Mouse (Mus musculus): ENCODE measurements around the gene Mrpl20. TPM values are rescaled to one million over a fixed set of nuclear protein-coding genes. Genes with fewer than 3 reads are reported as not detected.
A peak's percentile ranks its signal among the peaks of the same experiment; 100 is the strongest.

Gene Mrpl20
- polyA plus RNA-seq, 1 experiment from 2014 or later, result 226 TPM

DNA sequence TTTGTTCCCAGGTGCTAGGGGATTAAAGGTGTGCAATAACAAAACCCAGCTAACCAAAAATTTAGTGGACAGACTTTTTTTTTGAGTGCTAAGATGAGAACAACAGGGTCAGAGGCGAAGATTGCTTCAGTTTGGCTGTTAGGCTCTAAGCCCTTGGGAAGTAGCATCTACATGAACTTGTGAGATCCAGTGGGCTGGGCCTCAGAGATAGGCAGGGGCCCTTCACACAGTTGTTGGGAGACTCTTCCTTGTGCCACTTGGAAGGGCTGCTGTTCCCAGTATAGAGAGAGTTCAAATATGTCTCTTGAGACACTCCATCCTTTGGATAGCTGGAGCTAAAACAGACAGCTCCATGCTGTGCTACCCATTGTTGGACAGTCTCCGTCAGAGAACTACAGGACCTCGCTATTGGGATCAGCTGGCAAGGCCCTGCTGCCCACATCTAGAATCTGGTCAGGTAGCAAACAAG, 12.6 kb upstream of the Mrpl20 start, which contains the start of gene Ankrd65:
Ankrd65 (plus strand) TSS at position 419 of the 469 bp plus-strand sequence.
- WGBS, result 89% methylated on average over 3 of the region's 3 CpGs
- Histone ChIP-seq H3K36me3 (ENCODE audit: control insufficient read depth, insufficient read depth, low read length) (no peaks in the 10 kb centered on the region), H3K4me2 (replicated peaks; ENCODE audit: low read depth, low read length) (no peak within 1 kb of the TSS), H3K9ac (ENCODE audit: low read depth, low read length) (no peak within 1 kb of the TSS), H3K9me3 (ENCODE audit: control insufficient read depth, low read length) (no peaks in the 10 kb centered on the region), H3K4me3 (ENCODE audit: low read length) (no peak within 1 kb of the TSS), H3K4me1 (ENCODE audit: control insufficient read depth, insufficient read depth, low read length) (no peaks in the 10 kb centered on the region), H3K27ac (ENCODE audit: low read depth, low read length) (no peak within 1 kb of the TSS), H3K27me3 (ENCODE audit: control insufficient read depth, insufficient read depth, low read length) (no peaks in the 10 kb centered on the region)
- ATAC-seq (ENCODE audit: low FRiP score, low TSS enrichment), result no peak

DNA sequence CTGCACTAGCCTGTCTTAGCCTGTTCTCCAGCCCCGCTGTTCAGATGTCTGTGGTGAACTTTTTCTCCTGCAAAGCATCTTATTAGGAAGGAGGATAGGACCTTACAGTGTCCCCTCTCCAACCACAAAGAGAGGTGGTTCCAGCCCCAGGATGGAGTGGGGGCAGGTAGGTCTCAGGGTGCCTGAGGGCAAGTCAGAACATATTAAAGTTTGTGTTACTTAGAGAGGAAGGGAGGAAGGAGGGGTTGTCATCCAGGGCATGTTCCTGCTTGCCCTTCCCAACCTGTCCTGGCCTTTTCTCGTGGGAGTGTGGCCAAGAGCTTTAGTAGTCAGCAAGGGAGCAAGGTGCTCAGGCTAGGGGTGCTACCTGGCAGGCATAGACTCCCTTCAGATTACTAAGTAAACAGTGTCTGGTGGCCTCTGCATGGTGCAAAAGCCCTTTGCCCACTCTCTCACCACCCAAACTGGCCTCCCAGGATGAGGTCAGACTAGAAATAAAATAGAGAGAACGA, 12.0 kb upstream of the Mrpl20 start:
- Histone ChIP-seq H3K4me1 (ENCODE audit: control insufficient read depth, insufficient read depth, low read length) (no peaks in the 10 kb centered on the region), H3K4me3 (ENCODE audit: low read length) (no peak overlapping the region), H3K27ac (ENCODE audit: low read depth, low read length) (no peak overlapping the region), H3K36me3 (ENCODE audit: control insufficient read depth, insufficient read depth, low read length) (no peaks in the 10 kb centered on the region), H3K9me3 (ENCODE audit: control insufficient read depth, low read length) (no peaks in the 10 kb centered on the region), H3K4me2 (replicated peaks; ENCODE audit: low read depth, low read length) (no peak overlapping the region), H3K9ac (ENCODE audit: low read depth, low read length) (no peak overlapping the region), H3K27me3 (ENCODE audit: control insufficient read depth, insufficient read depth, low read length) (no peaks in the 10 kb centered on the region)
- 41% methylated on average over 3 of the region's 3 CpGs for WGBS
- peak; percentile 37; the same call in 1 of the 2 replicates for ATAC-seq (ENCODE audit: low FRiP score, low TSS enrichment)

DNA sequence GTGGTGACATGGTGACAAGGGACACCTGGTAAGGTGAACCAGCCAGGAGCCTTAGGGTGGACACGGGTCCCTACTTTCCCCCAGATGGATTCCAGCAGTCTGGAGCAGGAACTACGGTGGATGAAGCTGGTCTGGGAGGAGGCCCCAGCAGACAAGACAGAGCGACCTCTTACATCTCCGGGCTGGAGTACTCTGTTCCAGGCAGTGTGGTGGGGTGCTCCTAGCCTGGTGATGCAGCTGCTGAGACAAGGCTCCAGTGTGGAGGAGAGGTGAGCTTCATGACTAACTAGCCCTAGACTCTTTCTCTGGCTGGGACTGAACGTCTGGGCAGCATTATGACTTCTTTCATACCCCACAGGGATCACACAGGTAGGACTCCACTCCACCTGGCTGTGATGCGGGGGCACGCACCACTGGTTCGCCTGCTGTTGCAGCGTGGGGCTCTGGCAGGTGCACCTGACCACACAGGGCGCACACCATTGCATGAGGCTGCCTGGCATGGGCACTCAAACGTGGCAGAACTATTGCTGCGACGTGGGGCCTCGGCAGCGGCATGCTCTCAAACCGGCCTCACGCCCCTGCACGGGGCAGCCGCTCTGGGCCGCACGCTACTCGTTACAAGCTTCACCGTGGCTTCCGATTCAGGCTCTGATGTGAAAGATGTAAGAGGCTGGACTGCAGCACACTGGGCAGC, 11.3 kb upstream of the Mrpl20 start:
- H3K36me3 ChIP-seq (ENCODE audit: control insufficient read depth, insufficient read depth, low read length), result no peaks in the 10 kb centered on the region
- peak; percentile 72 for ATAC-seq (ENCODE audit: low FRiP score, low TSS enrichment)
- H3K9ac ChIP-seq (ENCODE audit: low read depth, low read length), result no peak overlapping the region
- no peak overlapping the region for H3K27ac ChIP-seq (ENCODE audit: low read depth, low read length)
- H3K4me1 ChIP-seq (ENCODE audit: control insufficient read depth, insufficient read depth, low read length), result no peaks in the 10 kb centered on the region
- no peaks in the 10 kb centered on the region for H3K27me3 ChIP-seq (ENCODE audit: control insufficient read depth, insufficient read depth, low read length)
- peak overlapping the region; percentile 1; the same call in 1 of the 2 replicates for H3K4me2 ChIP-seq (replicated peaks; ENCODE audit: low read depth, low read length)
- H3K9me3 ChIP-seq (ENCODE audit: control insufficient read depth, low read length), result no peaks in the 10 kb centered on the region
- WGBS, result 53% methylated on average over 24 of the region's 24 CpGs
- no peak overlapping the region for H3K4me3 ChIP-seq (ENCODE audit: low read length)

DNA sequence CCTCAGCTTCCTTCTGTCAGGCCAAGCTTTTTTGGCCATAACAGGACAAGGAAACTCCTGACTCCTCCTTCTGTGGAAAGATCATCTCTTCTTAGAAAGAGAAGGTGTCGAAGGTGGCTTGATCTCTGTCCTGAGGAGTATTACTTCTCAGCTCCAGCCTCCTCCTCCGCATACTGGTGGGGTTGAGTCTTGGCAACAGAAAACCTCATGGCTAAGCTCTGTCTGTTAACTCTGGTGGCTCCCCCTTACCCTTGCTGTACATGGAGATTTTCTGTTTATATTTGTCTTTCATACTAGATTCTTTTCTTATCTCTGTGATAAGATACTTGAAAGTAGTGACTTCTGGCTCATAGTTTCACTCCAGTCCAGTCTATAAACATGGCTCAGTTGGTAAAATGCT, 8.9 kb upstream of the Mrpl20 start:
- Histone ChIP-seq H3K9ac (ENCODE audit: low read depth, low read length) (no peak overlapping the region), H3K9me3 (ENCODE audit: control insufficient read depth, low read length) (no peaks in the 10 kb centered on the region), H3K27me3 (ENCODE audit: control insufficient read depth, insufficient read depth, low read length) (no peaks in the 10 kb centered on the region), H3K4me1 (ENCODE audit: control insufficient read depth, insufficient read depth, low read length) (no peaks in the 10 kb centered on the region), H3K4me3 (ENCODE audit: low read length) (no peak overlapping the region), H3K36me3 (ENCODE audit: control insufficient read depth, insufficient read depth, low read length) (no peaks in the 10 kb centered on the region), H3K4me2 (replicated peaks; ENCODE audit: low read depth, low read length) (no peak overlapping the region), H3K27ac (ENCODE audit: low read depth, low read length) (no peak overlapping the region)
- WGBS, result 41% methylated on average over 2 of the region's 2 CpGs
- ATAC-seq (ENCODE audit: low FRiP score, low TSS enrichment), result no peak

DNA sequence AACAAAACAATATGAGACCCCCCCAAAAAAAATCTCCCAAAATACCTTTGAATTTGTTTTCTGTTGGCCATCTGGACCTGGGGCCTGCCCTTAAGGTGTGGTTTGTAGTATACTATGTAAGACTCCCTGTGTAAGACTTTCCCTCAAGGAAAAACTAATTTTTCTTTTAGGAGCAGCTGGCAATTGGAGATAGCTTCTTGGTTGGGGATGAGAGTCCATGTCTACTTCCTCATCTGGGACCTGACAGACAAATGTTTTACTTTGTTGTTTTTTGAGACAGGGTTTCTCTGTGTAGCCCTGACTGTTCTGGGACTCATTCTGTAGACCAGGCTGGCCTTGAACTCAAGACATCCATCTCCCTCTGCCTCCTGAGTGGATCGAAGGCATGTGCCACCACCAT, 603 bp upstream of the Mrpl20 start:
- Histone ChIP-seq H3K4me3 (ENCODE audit: low read length) (no peak overlapping the region), H3K4me1 (ENCODE audit: control insufficient read depth, insufficient read depth, low read length) (peaks cover 8% of the 10 kb centered on the region; the same call in 1 of the 2 replicates), H3K36me3 (ENCODE audit: control insufficient read depth, insufficient read depth, low read length) (peaks cover 3% of the 10 kb centered on the region; the same call in 1 of the 2 replicates), H3K27me3 (ENCODE audit: control insufficient read depth, insufficient read depth, low read length) (no peaks in the 10 kb centered on the region), H3K27ac (ENCODE audit: low read depth, low read length) (no peak overlapping the region), H3K4me2 (replicated peaks; ENCODE audit: low read depth, low read length) (no peak overlapping the region), H3K9ac (ENCODE audit: low read depth, low read length) (no peak overlapping the region), H3K9me3 (ENCODE audit: control insufficient read depth, low read length) (no peaks in the 10 kb centered on the region)
- no peak for ATAC-seq (ENCODE audit: low FRiP score, low TSS enrichment)
- WGBS, result 93% methylated on average over 1 of the region's 1 CpGs

DNA sequence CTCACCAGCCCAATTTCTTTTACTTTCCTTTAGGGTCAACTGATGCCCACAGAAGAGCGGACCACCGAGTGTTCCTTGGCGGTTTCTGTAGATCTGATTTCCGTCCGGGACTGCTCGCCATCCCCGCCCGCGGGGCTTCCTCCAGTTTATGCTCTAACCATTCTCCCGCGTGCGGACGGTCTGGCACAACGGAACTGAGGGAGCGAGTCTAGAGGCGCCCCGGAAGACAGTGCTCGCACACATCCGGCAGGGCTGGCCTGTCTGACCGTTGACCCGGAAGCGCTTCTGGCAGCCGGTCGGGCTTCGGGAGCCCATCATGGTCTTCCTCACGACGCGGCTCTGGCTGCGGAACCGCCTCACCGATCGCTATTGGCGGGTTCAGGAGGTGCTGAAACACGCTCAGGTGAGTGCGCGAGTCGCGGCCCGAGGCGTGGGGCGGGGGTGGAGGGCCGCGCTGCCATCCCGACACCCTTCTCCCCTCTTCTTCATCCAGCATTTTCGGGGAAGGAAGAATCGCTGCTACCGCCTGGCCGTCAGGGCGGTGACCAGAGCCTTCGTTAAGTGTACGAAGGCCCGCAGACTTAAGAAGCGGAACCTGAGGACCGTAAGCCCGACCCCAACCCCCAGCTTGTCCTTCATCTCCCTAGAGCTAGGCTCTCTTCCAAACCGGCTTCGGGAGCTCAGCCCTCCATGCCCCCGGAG, 813 bp downstream of the Mrpl20 start:
- Histone ChIP-seq H3K4me2 (replicated peaks; ENCODE audit: low read depth, low read length) (peak overlapping the region; percentile 53), H3K27me3 (ENCODE audit: control insufficient read depth, insufficient read depth, low read length) (no peaks in the 10 kb centered on the region), H3K4me1 (ENCODE audit: control insufficient read depth, insufficient read depth, low read length) (peaks cover 8% of the 10 kb centered on the region; the same call in 1 of the 2 replicates), H3K36me3 (ENCODE audit: control insufficient read depth, insufficient read depth, low read length) (peaks cover 16% of the 10 kb centered on the region), H3K27ac (ENCODE audit: low read depth, low read length) (peak overlapping the region; percentile 43; the same call in 1 of the 2 replicates), H3K9me3 (ENCODE audit: control insufficient read depth, low read length) (no peaks in the 10 kb centered on the region), H3K9ac (ENCODE audit: low read depth, low read length) (peak overlapping the region; percentile 80), H3K4me3 (ENCODE audit: low read length) (peak overlapping the region; percentile 86)
- ATAC-seq (ENCODE audit: low FRiP score, low TSS enrichment), result peak; percentile 98
- under 1% methylated on average over 58 of the region's 58 CpGs for WGBS

GRCm38 (mm10) chr4:155807841-155808240, 5.2 kb downstream of the Mrpl20 start:
- H3K4me3 ChIP-seq (ENCODE audit: low read length), result no peak overlapping the region
- no peaks in the 10 kb centered on the region for H3K27me3 ChIP-seq (ENCODE audit: control insufficient read depth, insufficient read depth, low read length)
- H3K4me1 ChIP-seq (ENCODE audit: control insufficient read depth, insufficient read depth, low read length), result peaks cover 8% of the 10 kb centered on the region; the same call in 1 of the 2 replicates
- H3K27ac ChIP-seq (ENCODE audit: low read depth, low read length), result no peak overlapping the region
- H3K36me3 ChIP-seq (ENCODE audit: control insufficient read depth, insufficient read depth, low read length), result peaks cover 39% of the 10 kb centered on the region
- no peak overlapping the region for H3K9ac ChIP-seq (ENCODE audit: low read depth, low read length)
- no peak overlapping the region for H3K4me2 ChIP-seq (replicated peaks; ENCODE audit: low read depth, low read length)
- no peak for ATAC-seq (ENCODE audit: low FRiP score, low TSS enrichment)
- H3K9me3 ChIP-seq (ENCODE audit: control insufficient read depth, low read length), result no peaks in the 10 kb centered on the region
- 90% methylated on average over 3 of the region's 3 CpGs for whole genome bisulfite sequencing

- H3K27ac ChIP-seq (ENCODE audit: low read depth, low read length), result peak within 1 kb of the TSS; percentile 91
- peak within 1 kb of the TSS; percentile 92 for H3K4me2 ChIP-seq (replicated peaks; ENCODE audit: low read depth, low read length)
- no peaks in the 10 kb centered on the region for H3K9me3 ChIP-seq (ENCODE audit: control insufficient read depth, low read length)
- ATAC-seq (ENCODE audit: low FRiP score, low TSS enrichment), result peak; percentile 99
- H3K9ac ChIP-seq (ENCODE audit: low read depth, low read length), result peak within 1 kb of the TSS; percentile 100
- peaks cover 71% of the 10 kb centered on the region for H3K36me3 ChIP-seq (ENCODE audit: control insufficient read depth, insufficient read depth, low read length)
- under 1% methylated on average over 59 of the region's 60 CpGs for WGBS
- peak within 1 kb of the TSS; percentile 100 for H3K4me3 ChIP-seq (ENCODE audit: low read length)
- H3K27me3 ChIP-seq (ENCODE audit: control insufficient read depth, insufficient read depth, low read length), result no peaks in the 10 kb centered on the region
- H3K4me1 ChIP-seq (ENCODE audit: control insufficient read depth, insufficient read depth, low read length), result peaks cover 10% of the 10 kb centered on the region
Observed at GRCm38 (mm10) chr4:155811929-155812664, 9.4 kb downstream of the Mrpl20 start, which contains the start of gene Ccnl2. Ccnl2 (plus strand) TSS chr4:155812489.

Data from kidney, embryonic 14.5 days (tissue).